Mouse (Mus musculus) adrenal gland, adult 2 months (tissue): Measurements from ENCODE around the gene Abcc8. TPM values are rescaled to one million over a fixed set of nuclear protein-coding genes. Genes with fewer than 3 reads are reported as not detected.

Experiments used
- DNase-seq: peaks from one replicate; pipeline ENCODE4 v3.0.0; 2021
- polyA plus RNA-seq: library from polyadenylated mRNA; depleted of rRNA; stranded (reverse); fragments of >200 nt; gene quantifications from 2 replicates; pipeline ENCODE4 v1.2.3, GENCODE M21; 2012
- total RNA-seq, 2 experiments: library from RNA; stranded (reverse); gene quantifications; 2 replicates each; pipeline ENCODE4 v1.2.3; 2021

Gene Abcc8
- total and polyA plus RNA-seq, 3 experiments = 1.7 to 3.3 (median 1.7) TPM

DNA sequence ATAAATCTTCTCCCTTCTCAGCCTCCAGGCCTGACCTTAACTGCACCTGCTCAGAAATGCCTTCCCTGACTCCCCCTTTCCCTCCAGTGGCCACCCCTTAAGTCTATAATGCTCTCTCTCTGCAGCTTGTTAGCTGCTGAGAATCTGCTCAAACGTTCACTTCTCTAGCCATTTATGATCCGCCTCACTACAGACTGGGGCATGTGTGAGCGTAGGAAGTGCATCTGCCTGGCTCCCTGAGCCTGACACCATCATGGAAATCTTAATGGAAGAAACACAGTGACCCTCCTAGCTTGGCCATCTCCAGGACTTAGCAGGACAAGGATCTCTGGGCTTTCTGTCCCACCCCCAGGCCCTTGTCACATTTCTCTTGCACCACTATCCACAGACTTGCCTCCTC is 69.8 kb downstream of the Abcc8 start:
- DNase-seq = no peak

DNA sequence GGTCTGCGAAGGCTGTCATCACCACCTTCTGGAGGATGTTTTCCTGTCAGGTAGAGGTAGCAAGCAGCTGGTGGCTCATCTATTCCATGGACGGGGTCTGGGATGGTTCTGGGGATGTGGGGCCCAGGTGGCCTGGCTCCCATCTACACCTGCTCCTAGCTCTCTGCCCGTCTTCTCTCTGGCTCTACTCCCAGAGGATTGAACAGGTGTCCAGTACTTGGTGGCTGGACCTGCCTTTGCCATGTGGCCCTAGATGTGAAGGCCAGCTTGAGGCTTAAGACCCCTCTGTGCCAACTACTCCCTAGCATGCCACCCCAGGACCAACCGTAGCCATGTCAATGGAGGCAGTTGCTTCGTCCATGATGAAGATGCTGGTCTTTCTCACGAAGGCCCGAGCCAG is 74.3 kb downstream of the Abcc8 start:
- DNase-seq = no peak

GRCm38 (mm10) chr7:46104256-46104915 is 75.4 kb downstream of the Abcc8 start:
- DNase-seq = no peak

DNA sequence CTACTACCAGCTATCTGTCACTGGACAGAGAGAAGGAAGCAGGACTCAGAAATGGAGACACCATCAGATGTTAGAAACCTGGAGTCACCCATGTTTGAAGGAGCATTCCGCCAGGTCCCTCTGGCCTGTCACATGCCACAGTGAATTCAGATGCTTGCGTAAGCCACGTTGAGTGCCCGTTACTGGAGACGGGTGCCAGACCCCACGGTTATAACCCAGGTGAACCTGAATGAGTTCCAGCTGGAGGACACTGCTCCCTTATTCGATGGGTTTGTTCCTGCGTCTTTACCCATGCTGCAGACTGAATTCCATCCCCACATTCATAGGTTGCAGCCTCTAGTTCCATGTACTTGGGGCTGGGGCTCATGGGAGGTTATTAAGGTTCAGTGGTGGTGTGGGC is 76.1 kb downstream of the Abcc8 start:
- DNase-seq = no peak

DNA sequence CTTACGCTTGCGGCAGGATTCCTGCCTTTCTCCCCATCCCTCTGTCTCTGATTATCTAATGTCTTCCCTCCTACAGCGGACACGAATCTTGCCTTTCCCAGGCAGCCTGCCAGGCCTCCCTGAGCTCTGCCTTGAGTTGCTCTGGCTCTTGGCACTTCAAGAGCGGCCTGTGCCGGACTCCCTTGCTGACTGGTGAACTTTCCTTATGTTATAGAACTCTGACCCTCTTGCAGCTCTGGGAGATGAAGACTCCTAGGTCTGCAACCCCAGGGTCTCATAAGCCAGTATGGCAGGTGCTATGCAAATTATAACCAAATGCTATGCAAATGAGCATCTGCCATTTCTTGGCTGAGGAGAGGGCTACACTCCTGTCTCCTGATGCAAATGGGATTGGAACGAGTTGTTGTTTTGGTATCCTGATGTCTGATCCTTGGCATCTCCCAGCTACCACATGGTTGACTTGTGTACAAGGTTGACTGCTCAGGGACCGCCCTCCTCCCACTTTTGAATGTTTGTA is 76.7 kb downstream of the Abcc8 start:
- no peak for DNase-seq

- DNase-seq = peak; percentile 74
Measured at GRCm38 (mm10) chr7:46100563-46100962, 79.3 kb downstream of the Abcc8 start, which contains the start of gene Kcnj11. Kcnj11 (minus strand) TSS chr7:46100764.

DNA sequence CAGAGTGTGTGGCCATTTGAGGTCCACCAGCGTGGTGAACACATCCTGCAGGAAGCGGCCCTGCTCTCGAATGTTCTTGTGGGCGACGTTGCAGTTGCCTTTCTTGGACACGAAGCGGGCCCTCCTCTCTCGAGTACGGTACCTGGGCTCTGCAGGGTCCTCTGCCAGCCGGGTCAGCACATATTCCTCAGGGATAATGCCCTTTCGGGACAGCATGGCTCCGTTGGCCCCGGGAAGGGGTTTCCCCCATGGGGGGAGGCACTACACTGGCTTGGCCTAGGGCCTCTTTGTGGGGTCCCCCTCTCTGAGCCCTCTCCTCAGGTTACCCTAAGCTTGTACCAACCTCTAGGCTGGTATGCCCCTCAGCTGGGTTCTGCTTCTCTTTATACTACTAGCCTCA is 80.2 kb downstream of the Abcc8 start:
- DNase-seq = no peak

- DNase-seq = no peak
Measured at GRCm38 (mm10) chr7:46098919-46099286, 80.9 kb downstream of the Abcc8 start.

DNA sequence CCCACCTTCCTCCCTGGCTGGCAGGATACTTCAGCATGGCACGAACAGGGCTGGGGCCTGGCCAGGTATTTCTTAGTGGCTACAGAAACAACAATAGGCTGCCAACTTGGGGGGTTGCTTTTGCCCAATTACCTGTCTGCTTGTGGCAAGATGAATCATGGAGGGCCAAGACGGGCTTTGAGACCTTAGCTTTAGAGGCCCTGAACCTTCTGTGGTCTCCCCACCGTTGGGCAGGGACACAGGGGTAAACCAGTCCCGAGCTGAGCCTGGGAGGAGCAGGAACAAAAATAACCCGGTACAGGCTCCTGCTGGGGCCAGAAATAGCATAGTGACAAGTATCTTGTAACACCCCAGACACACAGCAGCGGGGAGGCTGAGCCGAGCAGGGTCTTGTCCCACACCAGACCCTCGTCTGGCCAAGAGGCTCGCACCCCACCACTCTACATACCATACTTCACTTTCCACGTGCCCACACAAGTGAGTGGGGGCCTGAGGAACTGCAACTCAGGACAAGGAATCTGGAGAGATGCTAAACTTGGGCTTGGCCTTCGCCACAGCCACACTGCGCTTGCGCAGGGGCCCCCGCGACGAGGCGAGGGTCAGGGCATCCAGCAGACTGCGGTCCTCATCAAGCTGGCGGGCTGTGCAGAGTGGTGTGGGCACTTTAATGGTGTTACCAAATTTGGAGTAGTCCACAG is 81.5 kb downstream of the Abcc8 start:
- DNase-seq = no peak

DNA sequence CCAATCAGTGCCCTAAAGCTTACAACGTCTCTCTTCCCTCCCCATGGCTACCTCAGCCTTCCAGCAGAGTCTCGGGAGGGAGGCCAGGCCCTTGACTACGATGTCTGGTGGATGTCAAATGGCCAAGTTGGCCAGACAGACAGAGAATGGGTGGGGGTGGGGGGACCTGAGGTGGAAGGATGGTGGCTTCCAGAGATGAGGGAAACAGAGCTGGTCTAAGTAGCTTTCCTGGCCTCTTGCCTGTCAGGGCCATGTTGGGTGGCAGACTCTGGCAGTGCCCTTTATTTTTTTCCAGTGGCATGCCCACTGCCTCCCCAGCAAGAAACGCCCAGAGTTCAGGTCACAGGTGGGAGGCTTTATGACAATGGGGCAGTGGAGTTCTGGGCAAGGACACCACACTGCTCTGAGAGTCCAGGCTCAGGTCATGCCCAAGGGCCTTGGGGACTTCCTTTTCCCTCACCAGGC is 82.5 kb downstream of the Abcc8 start:
- DNase-seq = no peak

- DNase-seq = peak; percentile 65
Measured at GRCm38 (mm10) chr7:46096136-46096535, 83.7 kb downstream of the Abcc8 start.

- DNase-seq = no peak
Measured at GRCm38 (mm10) chr7:46092803-46093202, 87.0 kb downstream of the Abcc8 start.

GRCm38 (mm10) chr7:46088241-46088640 is 91.6 kb downstream of the Abcc8 start:
- DNase-seq = no peak

DNA sequence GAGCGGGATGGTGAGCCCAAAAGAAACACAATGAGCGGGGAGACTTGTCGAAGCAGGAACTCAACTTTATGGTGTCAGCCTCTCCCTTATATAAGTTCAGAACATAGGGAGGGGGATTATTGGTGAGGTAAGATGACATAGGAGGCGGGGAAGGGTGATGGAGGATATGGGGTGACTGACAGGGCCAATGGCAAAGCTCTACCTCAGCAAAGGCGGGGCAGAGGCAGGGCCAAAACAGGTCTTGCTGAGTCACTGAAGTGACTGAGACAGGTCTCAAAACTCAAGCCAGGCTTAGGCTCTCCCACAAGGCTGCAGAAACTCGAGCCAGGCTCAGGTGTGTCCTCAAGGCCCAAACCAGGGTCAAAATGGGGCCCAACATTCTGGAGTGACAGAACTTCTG is 93.5 kb downstream of the Abcc8 start:
- no peak for DNase-seq

DNA sequence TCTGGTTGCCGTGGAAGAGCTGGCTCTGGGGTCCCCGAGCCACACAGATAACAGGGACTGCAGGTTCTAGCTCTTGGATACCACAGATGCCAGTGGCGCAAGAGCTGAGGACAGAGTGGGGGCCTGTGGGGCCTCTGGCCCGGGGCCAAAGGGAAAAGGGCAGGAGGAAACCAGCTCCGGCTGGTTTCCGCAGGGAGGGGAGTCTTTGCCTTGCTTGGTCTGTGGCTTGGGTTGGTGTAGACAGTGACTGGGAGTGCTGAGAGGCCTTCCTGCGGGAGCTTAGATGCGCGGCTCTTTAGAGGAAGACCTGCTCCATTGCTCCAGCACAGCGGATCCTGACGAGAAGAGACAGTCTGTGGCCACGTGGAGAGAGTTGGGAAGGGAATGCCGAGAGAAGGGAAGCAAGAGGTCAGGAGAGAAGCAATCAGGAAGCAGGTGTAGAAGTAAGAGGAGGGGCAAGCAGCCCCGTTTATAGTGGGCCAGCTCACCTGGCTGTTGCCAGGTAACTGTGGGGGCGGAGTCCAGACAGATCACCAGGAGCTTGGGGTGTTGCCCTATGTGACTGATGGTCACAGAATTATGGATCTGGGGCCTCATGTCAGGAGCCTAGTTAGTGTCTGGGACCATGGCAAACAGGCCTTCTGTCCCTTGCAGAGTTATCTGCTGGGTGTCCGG is 94.9 kb downstream of the Abcc8 start:
- no peak for DNase-seq

DNA sequence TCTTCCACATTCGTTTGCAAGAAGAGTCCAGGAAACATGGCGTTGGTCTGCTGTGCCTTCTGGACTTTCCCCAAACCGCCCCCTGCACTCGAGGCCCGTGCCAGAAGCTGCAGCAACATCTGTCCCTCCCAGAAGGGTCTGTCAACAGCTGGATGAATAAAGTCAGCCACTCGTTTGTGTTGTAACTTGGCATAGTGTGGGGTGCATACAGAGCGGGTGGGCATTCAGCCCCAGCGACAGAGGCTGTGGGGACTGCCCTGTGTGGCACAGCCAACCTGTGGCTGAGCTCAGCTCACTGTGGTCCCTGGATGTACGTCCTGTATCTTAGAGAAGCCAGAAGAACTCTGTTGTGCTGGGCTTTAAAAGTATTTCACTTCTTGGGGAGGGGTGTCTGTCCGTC is 95.8 kb downstream of the Abcc8 start:
- no peak for DNase-seq

- no peak for DNase-seq
Measured at GRCm38 (mm10) chr7:46077675-46078074, 102.2 kb downstream of the Abcc8 start.

- no peak for DNase-seq
Measured at GRCm38 (mm10) chr7:46076844-46077243, 103.0 kb downstream of the Abcc8 start.

DNA sequence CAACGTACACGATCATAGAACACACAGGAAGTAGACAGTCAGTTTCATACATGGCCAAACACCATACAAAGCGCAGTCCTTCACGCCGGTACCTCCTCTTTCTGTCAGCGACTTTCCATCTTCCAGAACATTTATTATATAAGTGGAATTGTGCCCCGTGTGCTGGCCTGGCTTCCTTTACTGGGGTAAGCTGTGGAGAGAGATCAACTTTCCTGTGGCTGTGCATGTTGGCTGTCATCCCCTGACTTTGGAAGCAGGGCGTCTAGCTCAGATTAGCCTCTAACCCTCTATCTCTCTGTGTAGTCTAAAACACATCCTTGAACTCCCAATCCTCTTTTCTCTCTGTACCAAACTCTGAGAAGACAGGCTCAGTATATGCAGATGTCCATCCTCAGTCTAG is 111.0 kb downstream of the Abcc8 start:
- no peak for DNase-seq

- DNase-seq = no peak
Measured at GRCm38 (mm10) chr7:46063296-46063695, 116.5 kb downstream of the Abcc8 start.

DNA sequence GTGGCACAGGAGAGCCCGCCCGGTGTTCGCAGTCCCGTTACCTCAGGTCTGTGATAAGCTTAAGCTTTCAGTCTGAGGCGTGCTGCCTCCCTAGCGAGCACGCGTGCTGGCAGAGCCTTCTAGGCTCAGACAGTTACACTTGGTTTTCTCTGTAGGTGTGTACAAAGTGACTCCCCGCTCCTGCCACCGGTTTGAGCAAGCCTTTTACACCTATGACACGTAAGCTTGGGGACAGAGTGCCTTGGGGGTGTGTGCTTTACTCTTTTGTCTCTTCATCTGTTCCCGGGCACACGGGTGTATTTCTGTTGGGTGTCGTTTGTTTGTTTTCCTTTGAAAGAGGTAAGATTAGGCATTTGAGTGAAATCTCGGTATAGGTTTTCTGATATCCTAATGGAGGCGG is 118.2 kb downstream of the Abcc8 start:
- DNase-seq = no peak

DNA sequence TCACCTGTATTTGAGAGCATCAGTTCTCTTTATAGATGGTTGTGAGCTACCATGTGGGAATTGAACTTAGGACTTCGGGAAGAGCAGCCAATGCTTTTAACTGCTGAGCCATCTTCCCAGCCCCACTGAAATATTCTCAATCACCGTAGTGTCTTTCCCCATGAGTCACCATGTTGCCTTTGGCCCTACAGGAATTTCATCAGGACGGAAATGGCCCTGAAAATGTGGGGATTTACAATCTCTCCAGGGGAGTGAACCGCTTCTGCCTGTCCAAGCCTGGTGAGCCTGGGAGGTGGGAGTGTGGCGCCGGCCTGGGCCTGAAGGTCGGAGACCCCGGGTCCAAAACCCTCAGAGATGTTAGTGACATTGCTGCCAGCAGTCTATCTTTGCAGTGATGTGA is 119.1 kb downstream of the Abcc8 start:
- peak; percentile 60 for DNase-seq

GRCm38 (mm10) chr7:46058882-46059281 is 121.0 kb downstream of the Abcc8 start:
- DNase-seq = no peak
